Mouse (Mus musculus) embryonic fibroblast, embryonic 13.5 days (primary cell): ENCODE results near the gene Krit1.

Experiments
- CTCF ChIP-seq: IDR thresholded peaks from 2 replicates; pipeline ENCODE4 v1.5.1; 2011; ENCODE audit warnings: mild to moderate bottlenecking, control low read depth, low read length, moderate library complexity, borderline replicate concordance; ENCODE audit not compliant: insufficient read depth
- POLR2A ChIP-seq: IDR thresholded peaks from 2 replicates; pipeline ENCODE4 v1.6.1; 2011; ENCODE audit warnings: low read depth, mild to moderate bottlenecking, control low read depth, low read length, moderate library complexity

- no peak for TF ChIP-seq CTCF
- TF ChIP-seq POLR2A: no peak
Measured at GRCm38 (mm10) chr5:3870161-3870560, 67.2 kb downstream of the Krit1 start.
